Mouse (Mus musculus): ENCODE measurements around the gene Sfswap. TPM values are rescaled to one million over a fixed set of nuclear protein-coding genes. Genes with fewer than 3 reads are reported as not detected.

Gene Sfswap
- total and polyA plus RNA-seq, 3 experiments: 38.5 to 74.7 TPM; not detected in 1

DNA sequence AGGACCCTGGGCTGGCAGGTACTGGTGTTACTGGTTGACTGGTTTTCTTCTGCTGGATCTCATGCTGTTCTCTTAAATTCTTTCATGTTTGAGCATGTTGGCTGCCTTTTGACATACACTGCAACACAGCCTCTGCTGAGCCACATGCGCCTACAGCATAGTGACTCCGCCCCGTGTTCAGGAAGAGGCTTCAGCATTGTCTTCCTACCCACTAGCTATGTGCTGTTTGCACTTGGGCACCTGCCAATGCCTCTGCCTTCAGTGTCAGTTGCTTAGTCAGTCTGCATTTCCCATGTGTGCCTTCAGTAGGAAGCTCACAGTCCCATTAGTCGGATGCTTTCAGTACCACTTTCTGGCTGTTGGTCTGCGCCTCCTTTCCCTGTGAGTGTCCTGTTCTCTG lies 23.7 kb downstream of the Sfswap start:
- peak; percentile 78 for DNase-seq (ENCODE audit: low read depth, low spot score)
- H3K9ac ChIP-seq (ENCODE audit: control insufficient read depth, low read depth, low read length, poor library complexity, severe bottlenecking): no peak overlapping the region
- H3K79me2 ChIP-seq (ENCODE audit: control insufficient read depth, insufficient read depth, low read length, poor library complexity): peaks cover 1% of the 10 kb centered on the region; the same call in 1 of the 2 replicates
- no peaks in the 10 kb centered on the region for H3K27me3 ChIP-seq (ENCODE audit: control insufficient read depth in 1 of 2, insufficient read depth in 2 of 2, low read length in 2 of 2)
- peak overlapping the region; percentile 60 for H3K27ac ChIP-seq (ENCODE audit: control insufficient read depth, low read depth, low read length)
- TF ChIP-seq ZKSCAN1 (IDR thresholded peaks at IDR 0.05; ENCODE audit: low read depth, low read length): peak; percentile 62; the same call in 1 of the 2 replicates
- no peak for TF ChIP-seq UBTF (IDR thresholded peaks at IDR 0.05; ENCODE audit: borderline replicate concordance, insufficient read depth, low read depth, low read length)
- no peaks in the 10 kb centered on the region for H3K9me3 ChIP-seq (replicated peaks; ENCODE audit: insufficient read depth, low read length)
- peaks cover 10 to 16% of the 10 kb centered on the region in 2 experiments for H3K36me3 ChIP-seq (ENCODE audit: control insufficient read depth in 1 of 2, insufficient read depth in 2 of 2, low read length in 2 of 2)
- H3K4me1 ChIP-seq (ENCODE audit: control insufficient read depth in 1 of 2, insufficient read depth in 2 of 2, low read length in 2 of 2): no peaks in the 10 kb centered on the region
- no peak overlapping the region for H3K4me3 ChIP-seq (ENCODE audit: control insufficient read depth in 1 of 2, insufficient read depth in 1 of 2, low read depth in 2 of 2, low read length in 2 of 2)

DNA sequence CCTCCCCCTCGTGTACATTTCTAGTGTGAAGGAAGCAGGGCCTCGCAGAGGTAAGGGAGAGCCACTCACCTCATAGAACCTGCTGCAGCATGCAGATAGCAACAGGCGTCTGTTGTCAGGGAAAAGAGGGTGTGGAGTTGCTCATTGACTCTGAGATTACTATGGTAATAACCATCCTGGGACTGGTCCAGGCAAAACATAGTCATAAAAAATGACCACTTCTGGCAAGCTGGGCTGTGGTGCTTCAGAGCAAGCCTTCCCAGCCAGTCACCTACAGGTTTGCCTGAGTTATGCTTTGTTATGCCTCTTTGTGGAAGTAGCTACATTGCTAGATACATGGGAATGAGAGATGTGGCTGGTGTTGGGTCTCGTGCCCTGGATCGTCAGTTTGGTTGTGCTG lies 26.1 kb downstream of the Sfswap start:
- Histone ChIP-seq H3K27me3 (ENCODE audit: control insufficient read depth in 1 of 2, insufficient read depth in 2 of 2, low read length in 2 of 2) (no peaks in the 10 kb centered on the region), H3K4me3 (ENCODE audit: control insufficient read depth in 1 of 2, insufficient read depth in 1 of 2, low read depth in 2 of 2, low read length in 2 of 2) (no peak overlapping the region), H3K4me1 (ENCODE audit: control insufficient read depth in 1 of 2, insufficient read depth in 2 of 2, low read length in 2 of 2) (no peaks in the 10 kb centered on the region)

DNA sequence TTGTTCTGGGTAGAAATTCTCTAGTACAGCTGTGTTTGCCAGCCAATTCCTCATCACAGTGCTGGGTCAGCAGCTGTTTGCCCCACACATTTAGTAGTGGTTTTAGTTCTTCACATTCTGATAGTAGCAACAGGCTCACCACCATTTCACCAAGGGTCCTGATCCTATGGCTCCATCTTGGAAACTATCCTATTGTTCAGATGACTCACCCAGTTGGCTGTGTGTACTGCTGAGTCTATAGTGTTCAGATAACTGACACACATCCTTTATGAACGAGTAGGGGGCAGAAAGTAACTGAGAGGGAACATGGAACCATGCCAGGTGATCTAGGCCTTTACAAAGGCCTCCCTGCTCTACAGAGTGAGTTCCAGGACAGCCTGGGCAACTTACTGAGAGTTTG lies 28.6 kb downstream of the Sfswap start:
- no peaks in the 10 kb centered on the region for H3K9me3 ChIP-seq (replicated peaks; ENCODE audit: insufficient read depth, low read length)
- no peak overlapping the region for H3K9ac ChIP-seq (ENCODE audit: control insufficient read depth, low read depth, low read length, poor library complexity, severe bottlenecking)
- no peaks in the 10 kb centered on the region; the same call in 1 of the 2 replicates for H3K79me2 ChIP-seq (ENCODE audit: control insufficient read depth, insufficient read depth, low read length, poor library complexity)
- TF ChIP-seq MYC (IDR thresholded peaks at IDR 0.05; ENCODE audit: low read depth, low read length): no peak
- no peak for TF ChIP-seq RCOR1 (IDR thresholded peaks at IDR 0.05; ENCODE audit: low read depth, low read length)
- TF ChIP-seq NRF1 (IDR thresholded peaks at IDR 0.05; ENCODE audit: insufficient read depth, low read depth, low read length, poor library complexity, severe bottlenecking): no peak
- no peak for TF ChIP-seq USF1 (IDR thresholded peaks at IDR 0.05; ENCODE audit: low read depth, low read length)
- TF ChIP-seq BHLHE40 (IDR thresholded peaks at IDR 0.05; ENCODE audit: borderline replicate concordance, low read depth, low read length): no peak
- no peak for TF ChIP-seq CHD1 (IDR thresholded peaks at IDR 0.05; ENCODE audit: low read depth, low read length)
- no peak for TF ChIP-seq KAT2A (conservative IDR thresholded peaks at IDR 0.05; ENCODE audit: low read depth, low read length)
- TF ChIP-seq MXI1 (IDR thresholded peaks at IDR 0.05; ENCODE audit: low read depth, low read length): no peak
- TF ChIP-seq POLR2A (IDR thresholded peaks at IDR 0.05; ENCODE audit: control insufficient read depth in 1 of 2, insufficient read depth in 1 of 2, low read depth in 1 of 2, low read length in 2 of 2, poor library complexity in 1 of 2): no peak
- no peak for TF ChIP-seq POLR2AphosphoS2 (IDR thresholded peaks at IDR 0.05; ENCODE audit: low read length)
- no peak for TF ChIP-seq ZNF384 (IDR thresholded peaks at IDR 0.05; ENCODE audit: low read depth, low read length)
- no peak for TF ChIP-seq CTCF (IDR thresholded peaks at IDR 0.05 in 2 of 3, conservative IDR thresholded peaks at IDR 0.05 in 1 of 3; ENCODE audit: control insufficient read depth in 1 of 3, insufficient read depth in 1 of 3, low read depth in 2 of 3, low read length in 3 of 3, poor library complexity in 1 of 3, severe bottlenecking in 1 of 3)
- TF ChIP-seq JUND (IDR thresholded peaks at IDR 0.05; ENCODE audit: low read depth, low read length): no peak
- no peak for TF ChIP-seq GATA1 (IDR thresholded peaks at IDR 0.05; ENCODE audit: low read depth, low read length)
- no peak overlapping the region for H3K27ac ChIP-seq (ENCODE audit: control insufficient read depth, low read depth, low read length)
- no peaks in the 10 kb centered on the region for H3K27me3 ChIP-seq (ENCODE audit: control insufficient read depth in 1 of 2, insufficient read depth in 2 of 2, low read length in 2 of 2)
- H3K4me1 ChIP-seq (ENCODE audit: control insufficient read depth in 1 of 2, insufficient read depth in 2 of 2, low read length in 2 of 2): no peaks in the 10 kb centered on the region
- peaks cover 3 to 31% of the 10 kb centered on the region in 2 experiments for H3K36me3 ChIP-seq (ENCODE audit: control insufficient read depth in 1 of 2, insufficient read depth in 2 of 2, low read length in 2 of 2)
- H3K4me3 ChIP-seq (ENCODE audit: control insufficient read depth in 1 of 2, insufficient read depth in 1 of 2, low read depth in 2 of 2, low read length in 2 of 2): no peak overlapping the region
- no peak for DNase-seq (ENCODE audit: low read depth, low spot score)

More for the DNA sequence above, 26.1 kb downstream of the Sfswap start:
- TF ChIP-seq MAX (IDR thresholded peaks at IDR 0.05; ENCODE audit: low read length) (no peak), MXI1 (IDR thresholded peaks at IDR 0.05; ENCODE audit: low read depth, low read length) (no peak), NELFE (IDR thresholded peaks at IDR 0.05; ENCODE audit: low read depth, low read length) (no peak), E2F4 (IDR thresholded peaks at IDR 0.05; ENCODE audit: borderline replicate concordance, low read depth, low read length) (no peak), MAZ (IDR thresholded peaks at IDR 0.05; ENCODE audit: low read depth, low read length) (no peak), ETS1 (IDR thresholded peaks at IDR 0.05; ENCODE audit: low read depth, low read length) (no peak), NRF1 (IDR thresholded peaks at IDR 0.05; ENCODE audit: insufficient read depth, low read depth, low read length, poor library complexity, severe bottlenecking) (no peak), MAFK (IDR thresholded peaks at IDR 0.05; ENCODE audit: borderline replicate concordance, low read depth, low read length) (no peak), ZKSCAN1 (IDR thresholded peaks at IDR 0.05; ENCODE audit: low read depth, low read length) (no peak), SIN3A (IDR thresholded peaks at IDR 0.05; ENCODE audit: low read length) (no peak), POLR2A (IDR thresholded peaks at IDR 0.05; ENCODE audit: control insufficient read depth in 1 of 2, insufficient read depth in 1 of 2, low read depth in 1 of 2, low read length in 2 of 2, poor library complexity in 1 of 2) (no peak), RCOR1 (IDR thresholded peaks at IDR 0.05; ENCODE audit: low read depth, low read length) (no peak), UBTF (IDR thresholded peaks at IDR 0.05; ENCODE audit: borderline replicate concordance, insufficient read depth, low read depth, low read length) (no peak), CHD2 (IDR thresholded peaks at IDR 0.05; ENCODE audit: low read length) (no peak), POLR2AphosphoS2 (IDR thresholded peaks at IDR 0.05; ENCODE audit: low read length) (no peak), CTCF (IDR thresholded peaks at IDR 0.05 in 2 of 3, conservative IDR thresholded peaks at IDR 0.05 in 1 of 3; ENCODE audit: control insufficient read depth in 1 of 3, insufficient read depth in 1 of 3, low read depth in 2 of 3, low read length in 3 of 3, poor library complexity in 1 of 3, severe bottlenecking in 1 of 3) (no peak)
- H3K27ac ChIP-seq (ENCODE audit: control insufficient read depth, low read depth, low read length): no peak overlapping the region
- H3K9ac ChIP-seq (ENCODE audit: control insufficient read depth, low read depth, low read length, poor library complexity, severe bottlenecking): no peak overlapping the region
- no peaks in the 10 kb centered on the region; the same call in 1 of the 2 replicates for H3K79me2 ChIP-seq (ENCODE audit: control insufficient read depth, insufficient read depth, low read length, poor library complexity)
- no peak for DNase-seq (ENCODE audit: low read depth, low spot score)
- peaks cover 10 to 21% of the 10 kb centered on the region in 2 experiments for H3K36me3 ChIP-seq (ENCODE audit: control insufficient read depth in 1 of 2, insufficient read depth in 2 of 2, low read length in 2 of 2)
- no peaks in the 10 kb centered on the region for H3K9me3 ChIP-seq (replicated peaks; ENCODE audit: insufficient read depth, low read length)
